Mouse (Mus musculus): ENCODE results near the gene Dnm3.

GRCm38 (mm10) chr1:162135451-162136213 is 342.2 kb downstream of the Dnm3 start:
- TF ChIP-seq CTCF (IDR thresholded peaks at IDR 0.05; ENCODE audit: low read depth, low read length) (no peak), EP300 (IDR thresholded peaks at IDR 0.05; ENCODE audit: insufficient read depth, low read depth, low read length) (no peak)
